Mouse (Mus musculus) heart, postnatal 4 days (tissue): Measurements from ENCODE around the gene Msrb2. TPM values are rescaled to one million over a fixed set of nuclear protein-coding genes. Genes with fewer than 3 reads are reported as not detected.

ENCODE experiments used
- total RNA-seq, 2 experiments: library from RNA; stranded (reverse); gene quantifications; 2 replicates each; pipeline ENCODE4 v1.2.3; 2021

The Msrb2 gene
- total RNA-seq, 2 experiments from 2014 or later = 28.2 to 29.4 TPM

Other genes with a start within 250 kb of the Msrb2 start
- not detected for gene Armc3, start 172.1 kb upstream of the Msrb2 start, total RNA-seq
- gene Ptf1a, start 74.2 kb downstream of the Msrb2 start, total RNA-seq = not detected
- gene 4921504E06Rik, start 182.5 kb downstream of the Msrb2 start, total RNA-seq = not detected